Mouse (Mus musculus) midbrain, embryonic 12.5 days (tissue): ENCODE measurements at regions not wholly inside any gene's neighbourhood (a gene's known extent, or its start where the extent isn't known, plus 50 kb on each side); places are given as distances from the start of the nearest gene placed in this dataset.

Experiments used
- ATAC-seq: fragments of 200-750 bp; cut with Nextera tagmentation; 2 replicates; pipeline ENCODE4 v1.8.0; 2017; ENCODE audit warnings: low read depth, moderate TSS enrichment, moderate library complexity; ENCODE audit not compliant: low FRiP score
- H3K27ac ChIP-seq: fragments of 300-500 bp; sonication (generic); replicated peaks from 2 replicates; pipeline ENCODE4 v1.5.1; 2016; ENCODE audit warnings: mild to moderate bottlenecking
- H3K27me3 ChIP-seq: fragments of 300-500 bp; sonication (generic); 2 replicates; pipeline ENCODE4 v1.6.1; 2016; ENCODE audit warnings: mild to moderate bottlenecking
- H3K36me3 ChIP-seq: fragments of 300-500 bp; sonication (generic); 2 replicates; pipeline ENCODE4 v1.6.1; 2016
- H3K4me1 ChIP-seq: fragments of 300-500 bp; sonication (generic); 2 replicates; pipeline ENCODE4 v1.6.1; 2016
- H3K4me2 ChIP-seq: fragments of 300-500 bp; sonication (generic); replicated peaks from 2 replicates; pipeline ENCODE4 v1.6.1; 2016; ENCODE audit warnings: mild to moderate bottlenecking, moderate library complexity
- H3K4me3 ChIP-seq: fragments of 300-500 bp; sonication (generic); 2 replicates; pipeline ENCODE4 v1.5.1; 2016; ENCODE audit warnings: mild to moderate bottlenecking
- H3K9ac ChIP-seq: fragments of 300-500 bp; sonication (generic); replicated peaks from 2 replicates; pipeline ENCODE4 v1.6.1; 2016; ENCODE audit warnings: mild to moderate bottlenecking, moderate library complexity
- H3K9me3 ChIP-seq: fragments of 300-500 bp; sonication (generic); 2 replicates; pipeline ENCODE4 v1.6.1; 2016; ENCODE audit warnings: mild to moderate bottlenecking
- WGBS: fragments of 180-500 bp; shearing (Covaris S2); methylation state at CpG from one replicate; pipeline ENCODE4 v1.1.7; 2016; 5-methylcytosine and 5-hydroxymethylcytosine counted together

DNA sequence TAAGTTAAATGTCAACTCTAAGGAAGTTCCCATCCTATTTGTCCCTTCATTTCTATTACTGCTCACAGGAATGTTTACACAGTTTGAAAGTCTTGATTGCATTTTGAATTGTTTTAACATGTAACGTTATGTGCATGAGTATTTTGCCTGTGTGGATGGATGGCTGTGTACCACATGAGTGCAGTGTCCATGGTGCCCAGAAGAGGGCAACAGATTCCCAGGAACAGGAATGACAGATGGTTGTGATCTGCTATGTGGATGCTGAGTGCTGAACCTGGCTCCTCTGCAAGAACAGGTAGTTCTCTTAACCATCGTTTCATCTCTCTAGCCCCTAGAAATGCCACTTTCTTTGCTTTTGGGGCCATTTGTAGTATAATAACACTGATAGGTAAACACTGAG lies 597.9 kb upstream of the Zwint start:
- no peak for ATAC-seq

DNA sequence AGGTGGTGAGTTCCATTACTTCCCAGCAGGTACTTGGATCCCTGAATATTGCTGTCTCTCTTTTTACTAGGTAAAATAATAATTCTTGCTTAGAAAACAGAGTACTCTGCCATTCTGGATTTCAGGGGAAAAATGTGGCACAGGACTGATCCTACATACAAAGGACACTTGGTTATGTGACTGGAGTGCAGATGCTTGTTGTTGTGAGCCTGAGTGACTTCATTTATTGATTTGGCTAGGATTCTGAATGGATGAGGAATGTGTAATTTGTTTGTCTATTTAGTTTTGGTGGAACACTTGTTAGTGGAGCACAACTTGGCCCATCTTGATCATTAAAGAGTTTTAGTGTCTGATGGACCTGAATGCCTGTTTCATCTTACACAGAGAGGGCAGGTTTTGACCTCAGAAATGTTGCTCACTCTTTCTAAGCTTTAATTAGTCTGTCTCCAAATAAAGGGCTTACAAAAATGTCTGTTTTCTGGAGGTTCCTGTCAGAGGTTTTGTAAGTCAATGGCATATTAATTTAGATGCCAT lies 583.4 kb upstream of the Zwint start:
- H3K4me1 ChIP-seq = no peaks in the 10 kb centered on the region
- H3K4me2 ChIP-seq = no peak overlapping the region
- no peak overlapping the region for H3K4me3 ChIP-seq
- H3K27ac ChIP-seq = no peak overlapping the region
- H3K36me3 ChIP-seq = no peaks in the 10 kb centered on the region
- no peak for ATAC-seq
- no peaks in the 10 kb centered on the region for H3K9me3 ChIP-seq
- no peaks in the 10 kb centered on the region for H3K27me3 ChIP-seq
- no peak overlapping the region for H3K9ac ChIP-seq

More for the DNA sequence above, 597.9 kb upstream of the Zwint start:
- Histone ChIP-seq H3K27me3 (no peaks in the 10 kb centered on the region), H3K4me2 (no peak overlapping the region), H3K9ac (no peak overlapping the region), H3K9me3 (no peaks in the 10 kb centered on the region), H3K4me1 (no peaks in the 10 kb centered on the region), H3K27ac (no peak overlapping the region), H3K4me3 (no peak overlapping the region), H3K36me3 (no peaks in the 10 kb centered on the region)
- WGBS = 85% methylated on average over 2 of the region's 2 CpGs

DNA sequence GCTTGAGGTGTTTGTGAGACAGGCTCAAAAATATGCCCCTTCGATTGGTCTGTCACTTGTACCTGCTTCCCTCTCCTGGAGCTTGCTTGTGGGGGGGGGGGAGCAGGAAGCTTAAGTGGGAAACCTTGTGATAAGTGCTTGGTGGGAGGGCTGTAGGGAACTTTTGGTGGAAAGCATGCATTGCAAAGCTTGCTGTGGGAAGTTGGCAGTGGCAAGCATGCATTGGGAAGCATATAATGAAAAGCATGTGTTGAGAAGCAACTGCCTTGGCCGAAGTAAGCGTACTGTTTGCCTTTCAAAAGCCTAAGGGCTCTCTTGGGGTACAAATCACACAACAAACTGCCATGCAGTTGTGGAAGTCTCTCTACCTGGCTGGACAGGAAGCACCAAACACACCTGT lies 576.3 kb upstream of the Zwint start:
- Histone ChIP-seq H3K4me1 (no peaks in the 10 kb centered on the region), H3K9me3 (no peaks in the 10 kb centered on the region), H3K36me3 (no peaks in the 10 kb centered on the region), H3K27me3 (no peaks in the 10 kb centered on the region), H3K4me2 (no peak overlapping the region), H3K27ac (no peak overlapping the region), H3K4me3 (no peak overlapping the region), H3K9ac (no peak overlapping the region)
- WGBS = 79% methylated on average over 3 of the region's 3 CpGs
- no peak for ATAC-seq

DNA sequence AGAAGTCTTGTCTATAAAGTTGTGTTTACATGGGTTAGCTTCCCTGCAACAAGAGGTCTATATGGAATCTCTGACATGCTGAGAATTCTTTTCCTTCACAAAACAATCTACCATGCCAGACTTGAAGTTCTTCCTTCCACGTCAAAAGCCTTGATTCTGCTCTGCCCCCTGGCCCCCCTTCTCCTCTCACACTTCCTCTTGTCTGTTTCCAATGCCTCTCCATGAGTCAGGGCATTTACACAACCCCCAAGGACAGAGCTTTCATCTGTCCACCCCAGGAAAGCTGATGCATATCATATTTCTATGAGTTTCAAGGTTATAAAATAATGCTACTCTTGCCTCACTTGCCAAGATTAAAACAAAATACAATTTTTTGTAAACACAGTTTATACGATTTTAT lies 557.7 kb upstream of the Zwint start:
- 70% methylated on average over 2 of the region's 2 CpGs for WGBS
- no peak overlapping the region for H3K4me3 ChIP-seq
- no peaks in the 10 kb centered on the region for H3K9me3 ChIP-seq
- H3K4me1 ChIP-seq = no peaks in the 10 kb centered on the region
- H3K4me2 ChIP-seq = no peak overlapping the region
- no peak overlapping the region for H3K9ac ChIP-seq
- H3K36me3 ChIP-seq = no peaks in the 10 kb centered on the region
- H3K27me3 ChIP-seq = no peaks in the 10 kb centered on the region
- H3K27ac ChIP-seq = no peak overlapping the region
- no peak for ATAC-seq

DNA sequence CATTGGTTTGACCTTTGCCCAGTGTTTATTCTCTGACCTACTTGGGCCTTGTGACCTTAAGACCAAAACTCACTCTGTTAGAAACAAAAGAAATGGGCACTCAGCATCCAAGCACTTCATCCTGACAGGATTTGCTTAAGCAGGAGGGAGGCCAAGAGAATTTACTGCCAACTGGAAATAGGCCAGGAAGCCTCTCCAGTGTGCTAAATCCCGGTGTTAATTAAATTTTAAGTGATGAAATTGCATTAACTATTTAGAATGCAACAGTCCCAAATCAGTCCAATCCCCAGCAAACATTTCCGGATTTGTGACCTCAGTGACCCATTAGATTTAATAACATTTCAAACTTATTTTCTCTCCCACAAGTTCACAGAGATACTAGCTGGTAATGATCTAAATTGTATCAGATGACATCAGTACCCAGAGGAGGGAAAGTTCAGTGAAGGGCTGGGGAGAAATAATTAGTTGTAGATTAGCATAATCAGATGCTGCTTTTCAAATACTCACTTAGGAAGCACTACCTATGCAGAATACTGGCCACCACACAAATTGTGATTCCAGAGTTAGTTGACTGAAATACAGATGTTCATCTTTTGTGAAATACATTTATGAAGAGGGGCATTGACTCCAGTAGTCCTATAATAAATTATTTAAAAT lies 555.4 kb upstream of the Zwint start:
- no peaks in the 10 kb centered on the region for H3K4me1 ChIP-seq
- H3K9me3 ChIP-seq = no peaks in the 10 kb centered on the region
- H3K4me2 ChIP-seq = no peak overlapping the region
- H3K27me3 ChIP-seq = no peaks in the 10 kb centered on the region
- WGBS = 87% methylated on average over 2 of the region's 2 CpGs
- no peaks in the 10 kb centered on the region for H3K36me3 ChIP-seq
- ATAC-seq = peak; percentile 32; the same call in 1 of the 2 replicates
- no peak overlapping the region for H3K4me3 ChIP-seq
- H3K9ac ChIP-seq = no peak overlapping the region
- H3K27ac ChIP-seq = no peak overlapping the region

DNA sequence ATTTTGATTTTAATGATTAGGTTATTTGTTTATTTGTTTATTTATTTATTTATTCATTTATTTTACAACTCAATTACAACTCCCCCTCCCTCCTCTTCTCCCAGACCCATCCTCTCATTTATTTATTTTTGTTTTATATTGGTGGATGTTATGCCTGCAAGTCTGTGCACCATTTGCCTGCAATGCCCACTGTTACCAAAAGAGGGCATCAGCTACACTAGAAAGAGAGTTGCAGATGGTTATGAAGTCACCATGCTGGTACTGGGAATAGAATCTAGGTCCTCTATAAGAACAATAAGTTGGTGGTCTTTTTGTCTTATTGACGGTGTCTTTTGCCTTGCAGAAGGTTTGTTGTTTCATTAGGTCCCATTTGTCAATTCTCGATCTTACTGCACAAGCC lies 535.2 kb upstream of the Zwint start:
- H3K4me3 ChIP-seq = no peak overlapping the region
- no peak for ATAC-seq
- no peak overlapping the region for H3K27ac ChIP-seq
- no peaks in the 10 kb centered on the region for H3K36me3 ChIP-seq
- WGBS = 87% methylated on average over 2 of the region's 2 CpGs
- no peaks in the 10 kb centered on the region for H3K4me1 ChIP-seq
- 0 out of 2 replicates have a peak, but pooled peaks cover 8% of the 10 kb centered on the region for H3K9me3 ChIP-seq
- no peaks in the 10 kb centered on the region for H3K27me3 ChIP-seq
- H3K9ac ChIP-seq = no peak overlapping the region
- no peak overlapping the region for H3K4me2 ChIP-seq

DNA sequence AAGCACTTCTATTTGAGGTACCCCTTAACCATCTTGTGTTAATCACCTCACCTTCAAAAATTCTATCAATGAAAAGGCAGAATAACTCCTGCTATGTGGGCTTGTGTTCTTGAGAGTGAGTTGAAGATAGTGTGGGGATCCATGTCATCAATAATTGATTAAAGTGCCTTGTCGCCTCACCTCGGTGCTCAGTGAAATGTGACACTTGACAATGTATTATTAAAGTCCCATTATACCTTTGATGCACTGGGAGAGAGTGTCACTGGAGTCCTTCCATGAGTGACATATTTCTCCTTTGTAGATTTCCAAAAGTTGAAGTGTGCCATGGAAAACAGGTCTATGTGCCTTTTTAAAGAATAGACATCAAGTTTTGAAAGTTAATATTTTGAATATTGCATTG lies 522.2 kb upstream of the Zwint start:
- no peaks in the 10 kb centered on the region for H3K9me3 ChIP-seq
- no peak overlapping the region for H3K4me2 ChIP-seq
- no peaks in the 10 kb centered on the region for H3K27me3 ChIP-seq
- H3K9ac ChIP-seq = no peak overlapping the region
- H3K36me3 ChIP-seq = no peaks in the 10 kb centered on the region
- H3K4me3 ChIP-seq = no peak overlapping the region
- 75% methylated on average over 2 of the region's 2 CpGs for WGBS
- H3K4me1 ChIP-seq = no peaks in the 10 kb centered on the region
- no peak for ATAC-seq
- H3K27ac ChIP-seq = no peak overlapping the region
